Mouse (Mus musculus) frontal cortex, postnatal 14 days (tissue): ENCODE measurements around the gene Clec11a.

Experiments used
- DNase-seq, 2 experiments: peaks; one replicate each; pipeline ENCODE4 v3.0.0; 2022; ENCODE audit warnings: low spot score in 2 of 2

The Clec11a gene

DNA sequence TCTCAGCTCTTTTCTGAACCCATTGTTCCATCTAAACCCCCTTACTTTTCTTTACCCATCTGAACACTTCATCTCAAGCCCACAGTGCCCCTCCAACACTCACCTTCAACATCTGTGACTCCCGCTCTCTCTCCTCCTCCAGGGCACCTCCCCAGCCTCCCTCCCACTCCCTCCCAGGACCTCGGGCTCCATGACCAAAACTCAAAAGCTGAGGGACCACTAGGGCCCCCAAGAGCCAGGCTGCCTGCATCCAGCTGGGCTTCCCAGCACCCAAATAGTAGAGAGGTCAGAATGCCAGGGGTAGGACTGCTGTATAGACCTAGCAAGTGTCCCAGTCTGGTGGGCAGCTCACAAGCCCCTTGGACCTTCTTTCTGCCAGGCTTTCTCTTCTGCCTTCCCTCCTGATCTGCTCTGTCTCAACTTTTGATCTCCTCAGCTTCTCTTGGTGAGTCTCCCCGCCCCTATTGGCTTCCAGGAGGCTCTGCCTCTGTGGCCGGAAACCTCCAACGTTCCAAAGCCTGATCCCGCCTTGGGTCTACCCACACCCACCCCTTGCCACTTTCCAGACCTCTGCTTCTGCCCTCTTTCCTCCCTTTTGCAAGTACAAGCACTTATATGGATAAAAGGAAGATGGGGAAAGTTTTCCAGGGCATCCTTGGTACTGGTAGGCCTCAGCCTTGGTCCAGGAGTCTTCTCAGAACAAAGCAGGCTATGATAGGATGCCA is at the start of gene Clec11a:
Gene Clec11a (minus strand): TSS at position 387 of the 725 bp plus-strand sequence.
- DNase-seq, result no peak

DNA sequence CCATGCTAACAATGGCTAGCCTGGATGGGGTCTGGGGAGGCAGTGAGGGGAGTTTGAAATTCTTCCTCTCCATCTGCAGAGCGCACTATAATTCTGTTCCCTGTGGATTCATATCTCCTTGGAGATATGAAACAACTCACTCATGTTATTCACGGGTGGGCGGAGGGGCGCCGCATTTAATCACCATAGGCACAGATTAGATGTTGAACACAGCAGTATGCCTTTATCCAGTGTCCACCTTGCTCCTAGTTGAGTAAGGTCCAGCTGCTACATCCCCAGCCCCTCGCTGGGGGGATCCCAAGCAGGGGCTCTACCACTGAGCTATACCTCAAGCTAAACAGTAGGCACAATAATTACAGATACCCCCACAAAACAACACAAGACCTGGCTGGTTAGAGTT is 48.7 kb upstream of the Clec11a start:
- DNase-seq, result no peak

GRCm38 (mm10) chr7:44353601-44354340 is 47.1 kb upstream of the Clec11a start:
- DNase-seq, result no peak

GRCm38 (mm10) chr7:44352750-44353600 is 46.3 kb upstream of the Clec11a start:
- DNase-seq, result no peak

- DNase-seq, result no peak
These were observed 45.4 kb upstream of the Clec11a start for GRCm38 (mm10) chr7:44351881-44352749.

DNA sequence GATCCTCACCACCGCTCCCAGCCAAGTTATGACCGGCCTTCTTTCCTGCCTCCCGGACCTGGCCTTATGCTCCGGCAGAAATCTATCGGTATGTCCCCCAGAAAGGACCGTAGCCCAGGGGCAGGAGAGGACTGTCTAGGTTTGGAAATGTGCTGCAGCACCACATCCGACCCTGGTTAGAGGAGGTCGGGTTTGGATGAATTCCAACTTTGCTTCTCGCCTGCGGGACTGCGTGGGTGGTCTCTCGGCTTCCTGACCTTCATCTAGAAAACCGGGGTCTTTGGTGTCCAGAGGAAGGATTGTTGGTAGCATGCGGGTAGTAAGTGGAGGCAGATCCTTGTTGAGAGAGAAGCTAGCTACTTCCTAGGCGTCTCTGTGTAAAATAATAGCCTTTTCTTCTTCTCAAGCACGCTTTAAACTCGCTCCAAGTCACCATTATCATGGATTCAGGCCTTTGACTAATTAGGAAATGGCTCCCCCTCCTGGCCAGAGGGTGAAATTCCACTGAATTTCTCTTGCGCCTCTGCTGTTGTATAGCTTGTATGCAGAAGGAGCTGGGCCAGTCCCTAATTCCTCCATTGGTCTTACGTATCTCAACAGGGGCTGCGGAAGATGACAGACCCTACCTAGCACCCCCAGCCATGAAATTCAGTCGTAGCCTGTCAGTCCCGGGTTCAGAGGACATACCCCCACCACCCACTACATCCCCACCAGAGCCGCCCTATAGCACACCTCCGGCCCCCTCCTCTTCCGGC is 44.4 kb upstream of the Clec11a start:
- peak; percentile 79 to 85 for DNase-seq

- DNase-seq, result no peak
These were observed 42.3 kb upstream of the Clec11a start for GRCm38 (mm10) chr7:44349043-44349442.

DNA sequence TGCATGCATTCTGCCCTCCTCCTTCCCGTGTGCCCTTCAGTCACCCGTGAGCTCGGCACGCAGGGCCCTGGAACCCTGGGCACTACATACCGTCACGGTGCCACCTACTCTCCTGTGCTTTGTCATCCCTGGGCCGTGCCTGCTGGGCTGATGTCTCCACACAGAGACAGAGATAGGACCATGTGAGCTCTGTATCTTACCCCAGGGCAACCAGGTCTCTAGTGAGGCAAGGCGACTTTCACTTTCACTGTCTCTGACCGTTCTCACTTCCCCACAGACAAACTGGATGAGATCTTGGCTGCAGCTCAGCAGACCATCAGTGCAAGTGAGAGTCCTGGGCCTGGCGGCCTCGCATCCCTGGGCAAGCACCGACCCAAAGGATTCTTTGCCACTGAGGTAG is 37.9 kb upstream of the Clec11a start:
- DNase-seq, result no peak

DNA sequence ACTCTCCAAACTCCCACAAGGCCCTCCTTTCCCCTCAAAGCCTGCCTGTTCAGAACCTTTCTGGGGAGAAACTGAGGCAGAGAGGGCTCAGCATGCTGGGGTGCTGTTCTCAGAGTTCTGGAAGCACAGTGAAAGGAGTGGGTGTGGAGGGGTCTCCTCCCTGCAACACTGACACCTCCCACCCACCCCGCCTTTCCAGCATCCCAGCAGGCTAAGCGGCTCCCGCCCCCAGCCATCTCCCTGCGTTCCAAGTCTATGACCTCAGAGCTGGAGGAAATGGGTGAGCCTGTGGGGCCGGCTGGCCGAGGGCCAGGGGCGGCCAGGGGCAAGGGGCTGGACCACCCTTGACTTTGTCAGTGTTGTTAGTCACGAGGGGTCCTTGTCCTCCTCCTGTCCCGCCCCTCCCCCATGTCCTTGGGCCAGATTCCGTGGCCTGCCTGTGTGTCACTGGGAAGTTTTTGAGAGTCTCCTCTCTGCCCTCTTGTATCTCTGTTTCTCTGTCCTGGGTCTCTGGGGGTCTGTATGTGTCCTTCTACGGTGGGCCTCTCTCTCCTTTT is 36.8 kb upstream of the Clec11a start:
- no peak for DNase-seq

GRCm38 (mm10) chr7:44341714-44342113 is 35.0 kb upstream of the Clec11a start:
- DNase-seq, result no peak

DNA sequence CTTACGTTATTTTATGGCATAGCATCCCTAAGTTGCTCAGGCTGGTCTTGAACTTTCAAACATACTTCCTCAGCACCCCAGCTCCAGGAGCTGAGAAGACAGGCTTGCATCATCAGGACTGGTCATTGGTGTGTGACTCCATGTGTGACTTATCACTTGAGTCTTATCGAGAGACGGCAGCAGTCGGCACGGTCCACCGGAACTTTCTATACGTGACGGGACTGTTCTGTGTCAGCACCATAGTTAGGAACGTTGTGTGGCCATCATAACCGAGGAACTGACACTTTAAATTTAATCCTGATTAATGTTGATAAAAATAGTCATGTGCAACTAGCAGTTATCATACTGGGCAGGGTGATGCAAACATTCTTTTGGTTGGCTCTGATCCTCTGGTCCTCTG is 34.4 kb upstream of the Clec11a start:
- DNase-seq, result no peak

DNA sequence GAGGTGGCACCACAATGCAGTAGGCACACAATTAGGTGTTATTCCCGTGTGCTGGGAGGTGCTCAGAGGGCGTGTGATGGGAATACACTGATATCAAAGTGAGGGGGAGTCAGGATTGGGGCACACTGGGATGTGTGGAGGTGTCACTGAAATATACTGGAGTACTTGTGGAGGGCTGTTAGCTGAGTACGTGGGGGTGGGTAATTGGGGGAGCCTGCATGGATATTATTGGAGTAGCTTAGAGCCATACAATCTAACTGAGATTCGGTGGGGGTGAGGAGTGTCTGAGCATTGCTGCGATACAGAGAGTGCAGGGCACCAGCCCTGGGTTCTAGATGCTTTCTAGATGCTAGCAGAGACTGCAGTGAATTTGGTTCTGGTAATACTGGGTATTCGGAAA is 33.5 kb upstream of the Clec11a start:
- DNase-seq, result no peak

GRCm38 (mm10) chr7:44337121-44337849 is 30.6 kb upstream of the Clec11a start:
- no peak for DNase-seq

GRCm38 (mm10) chr7:44336046-44337021 is 29.6 kb upstream of the Clec11a start:
- DNase-seq, result no peak

DNA sequence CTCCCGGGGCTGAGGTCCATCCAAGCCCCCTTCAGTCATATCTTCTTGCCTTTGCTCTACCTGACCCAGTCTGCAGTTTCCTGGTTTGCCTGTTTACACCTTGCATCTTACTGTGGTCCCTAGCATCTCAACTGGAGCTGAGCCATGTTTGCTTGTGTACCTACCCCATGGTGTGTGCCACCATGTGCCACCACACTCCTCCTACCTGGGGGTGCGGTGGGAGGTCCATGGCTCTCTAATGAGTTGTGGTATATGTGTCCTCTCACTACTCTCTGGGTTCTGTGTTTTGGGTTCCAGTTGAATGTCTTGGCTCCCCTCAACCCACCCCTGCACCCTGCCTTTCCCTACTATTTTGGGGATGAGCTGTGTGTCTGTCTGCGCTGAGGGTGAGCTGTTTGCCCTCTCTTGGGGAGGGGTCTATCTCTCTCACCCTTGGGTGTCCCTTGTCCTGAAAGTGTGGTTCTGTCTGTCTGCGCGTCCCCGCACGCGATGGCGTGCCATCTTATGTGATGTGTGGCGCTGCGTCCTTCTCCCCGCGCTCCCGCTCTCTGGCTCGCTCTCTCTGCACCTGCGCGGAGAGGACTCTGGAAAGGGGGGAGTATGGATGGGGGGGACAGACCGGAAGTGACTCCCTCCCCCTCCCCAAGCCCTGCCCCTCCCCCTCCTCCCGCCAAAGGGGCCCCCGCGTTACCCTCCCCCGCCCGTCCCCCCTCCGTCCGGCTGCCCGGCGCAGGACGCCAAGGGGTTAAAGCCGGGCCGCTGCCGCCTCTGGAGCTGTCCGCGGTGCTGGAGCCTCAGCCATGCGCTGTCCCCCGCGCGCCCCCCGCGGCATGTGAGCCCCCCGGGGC is 28.6 kb upstream of the Clec11a start:
- no peak for DNase-seq

GRCm38 (mm10) chr7:44334139-44334538 is 27.4 kb upstream of the Clec11a start:
- DNase-seq, result no peak

- DNase-seq, result no peak
These were observed 25.6 kb upstream of the Clec11a start for GRCm38 (mm10) chr7:44332336-44332735.
